Mouse (Mus musculus) liver, adult 2 months (tissue): ENCODE measurements around the gene Creb3.

ENCODE experiments used
- CTCF ChIP-seq: fragments of 200-500 bp; IDR thresholded peaks from 2 replicates; pipeline ENCODE4 v1.5.1; 2011; ENCODE audit warnings: low read depth, low read length, control low read depth
- POLR2A ChIP-seq: fragments of 200-500 bp; IDR thresholded peaks from 2 replicates; pipeline ENCODE4 v1.6.1; 2011; ENCODE audit warnings: low read length, control low read depth; ENCODE audit not compliant: insufficient read depth; ENCODE audit errors: extremely low read depth

GRCm38 (mm10) chr4:43600195-43600934 lies 38.2 kb downstream of the Creb3 start:
- TF ChIP-seq POLR2A (no peak), CTCF (no peak)
